Mouse (Mus musculus): Measurements from ENCODE around the gene Fcnb.

Fcnb gene

GRCm38 (mm10) chr2:28075616-28076187 is 9.0 kb downstream of the Fcnb start:
- no peak for DNase-seq

GRCm38 (mm10) chr2:28068537-28068878 is 16.2 kb downstream of the Fcnb start:
- DNase-seq: no peak

GRCm38 (mm10) chr2:28067821-28068536 is 16.7 kb downstream of the Fcnb start:
- no peak for DNase-seq

- DNase-seq: no peak
These were observed 17.5 kb downstream of the Fcnb start for GRCm38 (mm10) chr2:28067175-28067574.

GRCm38 (mm10) chr2:28066686-28067085 is 18.0 kb downstream of the Fcnb start:
- DNase-seq: no peak

- DNase-seq: no peak
These were observed 19.5 kb downstream of the Fcnb start for GRCm38 (mm10) chr2:28065081-28065651.

GRCm38 (mm10) chr2:28064339-28065080 is 20.2 kb downstream of the Fcnb start:
- no peak for DNase-seq

- DNase-seq: no peak
These were observed 20.9 kb downstream of the Fcnb start for GRCm38 (mm10) chr2:28063711-28064338.

GRCm38 (mm10) chr2:28059922-28060321 is 24.8 kb downstream of the Fcnb start:
- no peak for DNase-seq

- DNase-seq: no peak
These were observed 37.6 kb downstream of the Fcnb start for GRCm38 (mm10) chr2:28047092-28047491.

- DNase-seq: no peak
These were observed 38.4 kb downstream of the Fcnb start for GRCm38 (mm10) chr2:28046311-28046710.

- DNase-seq: no peak
These were observed 39.6 kb downstream of the Fcnb start for GRCm38 (mm10) chr2:28044920-28045598.

GRCm38 (mm10) chr2:28040466-28040865 is 44.2 kb downstream of the Fcnb start:
- DNase-seq: no peak

- DNase-seq: no peak
These were observed 44.9 kb downstream of the Fcnb start for GRCm38 (mm10) chr2:28039647-28040325.

- DNase-seq: no peak
These were observed 46.1 kb downstream of the Fcnb start for GRCm38 (mm10) chr2:28038391-28039096.

- no peak for DNase-seq
These were observed 46.9 kb downstream of the Fcnb start for GRCm38 (mm10) chr2:28037505-28038390.

GRCm38 (mm10) chr2:28036788-28037187 is 47.9 kb downstream of the Fcnb start:
- no peak for DNase-seq

GRCm38 (mm10) chr2:28034011-28034710 is 50.5 kb downstream of the Fcnb start:
- DNase-seq: no peak

- no peak for DNase-seq
These were observed 52.2 kb downstream of the Fcnb start for GRCm38 (mm10) chr2:28032469-28032868.

GRCm38 (mm10) chr2:28031860-28032259 is 52.8 kb downstream of the Fcnb start:
- DNase-seq: no peak

Measured in thymus, postnatal 25 days (tissue).